Mouse (Mus musculus): Measurements from ENCODE around the gene Tmem50a. TPM values are rescaled to one million over a fixed set of nuclear protein-coding genes. Genes with fewer than 3 reads are reported as not detected.

Tmem50a gene
- polyA plus RNA-seq, 1 experiment from 2014 or later = 279 TPM

DNA sequence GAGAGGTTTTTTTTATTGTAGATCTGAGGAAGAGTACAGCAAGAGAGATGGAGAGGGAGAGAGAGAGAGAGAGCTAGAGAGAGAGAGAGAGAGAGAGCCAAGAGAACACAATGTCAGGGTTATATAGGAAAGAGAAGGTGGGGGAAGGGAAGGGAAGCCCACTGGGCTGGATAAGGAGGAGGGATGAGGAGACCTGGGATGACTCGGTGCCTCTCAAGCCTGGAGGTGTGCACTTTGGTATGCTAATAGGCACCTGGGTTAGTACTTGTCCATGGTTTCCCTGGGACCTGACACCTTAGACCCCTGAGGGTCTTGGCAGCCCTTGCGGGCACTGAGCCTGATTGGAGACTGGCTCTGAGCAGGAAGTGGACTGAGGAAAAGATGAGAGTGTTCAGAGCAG, 42.9 kb downstream of the Tmem50a start:
- no peak overlapping the region for H3K4me3 ChIP-seq (ENCODE audit: inconsistent target)
- WGBS (ENCODE audit: missing documents) = 85% methylated on average over 2 of the region's 2 CpGs
- H3K27ac ChIP-seq = no peak overlapping the region
- no peaks in the 10 kb centered on the region for H3K79me2 ChIP-seq (ENCODE audit: inconsistent target)
- H3K36me3 ChIP-seq (ENCODE audit: inconsistent target) = no peaks in the 10 kb centered on the region

DNA sequence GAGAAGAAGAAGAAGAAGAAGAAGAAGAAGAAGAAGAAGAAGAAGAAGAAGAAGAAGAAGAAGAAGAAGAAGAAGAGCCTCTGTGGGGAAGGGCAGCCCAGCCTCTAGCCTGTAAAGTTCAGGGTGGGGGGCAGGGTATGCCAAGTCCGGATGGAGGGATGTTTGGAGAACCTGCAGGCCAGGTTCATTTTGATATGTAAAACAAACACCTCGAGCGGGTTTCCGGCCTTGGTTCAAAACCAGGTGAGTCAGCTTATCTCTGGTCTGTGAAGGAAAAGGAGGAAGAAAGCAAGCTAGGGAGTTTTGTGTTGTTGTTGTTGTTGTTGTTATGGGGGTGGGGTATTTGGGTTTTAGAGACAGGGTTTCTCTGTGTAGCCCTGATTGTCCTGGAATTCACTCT, 43.3 kb downstream of the Tmem50a start:
- no peak overlapping the region for H3K4me3 ChIP-seq (ENCODE audit: inconsistent target)
- H3K79me2 ChIP-seq (ENCODE audit: inconsistent target) = no peaks in the 10 kb centered on the region
- 74% methylated on average over 4 of the region's 4 CpGs for WGBS (ENCODE audit: missing documents)
- no peak overlapping the region for H3K27ac ChIP-seq
- H3K36me3 ChIP-seq (ENCODE audit: inconsistent target) = no peaks in the 10 kb centered on the region

DNA sequence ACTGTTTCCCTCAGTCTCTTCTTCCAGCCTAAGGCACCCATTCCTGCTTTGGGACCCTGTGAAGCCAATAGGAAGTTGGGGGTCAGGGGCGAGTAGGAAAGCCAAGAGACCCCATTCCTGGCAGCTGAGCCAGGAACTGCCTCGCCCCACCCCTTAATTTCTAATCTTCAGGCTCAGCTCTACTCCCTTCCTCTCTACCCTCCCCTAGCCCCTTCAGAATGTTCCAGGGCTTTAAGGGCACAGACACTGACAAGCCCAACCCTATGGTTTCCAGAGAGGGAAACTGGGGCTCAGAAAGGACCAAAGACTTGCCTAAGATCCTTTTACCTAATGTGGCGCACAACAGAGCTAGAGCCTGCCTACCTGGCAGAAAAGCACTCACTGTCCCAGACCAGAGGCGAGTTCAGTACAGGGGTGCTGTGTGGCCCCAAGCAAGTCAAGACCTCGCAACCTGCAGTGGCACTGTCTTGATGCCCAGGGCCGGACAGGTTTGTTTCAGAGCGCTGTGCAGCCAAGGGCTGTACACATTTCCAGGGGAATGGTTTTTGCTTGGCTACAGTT, 44.9 kb downstream of the Tmem50a start:
- H3K4me3 ChIP-seq (ENCODE audit: inconsistent target) = no peak overlapping the region
- H3K36me3 ChIP-seq (ENCODE audit: inconsistent target) = no peaks in the 10 kb centered on the region
- H3K79me2 ChIP-seq (ENCODE audit: inconsistent target) = no peaks in the 10 kb centered on the region
- no peak overlapping the region for H3K27ac ChIP-seq
- WGBS (ENCODE audit: missing documents) = 66% methylated on average over 7 of the region's 7 CpGs

DNA sequence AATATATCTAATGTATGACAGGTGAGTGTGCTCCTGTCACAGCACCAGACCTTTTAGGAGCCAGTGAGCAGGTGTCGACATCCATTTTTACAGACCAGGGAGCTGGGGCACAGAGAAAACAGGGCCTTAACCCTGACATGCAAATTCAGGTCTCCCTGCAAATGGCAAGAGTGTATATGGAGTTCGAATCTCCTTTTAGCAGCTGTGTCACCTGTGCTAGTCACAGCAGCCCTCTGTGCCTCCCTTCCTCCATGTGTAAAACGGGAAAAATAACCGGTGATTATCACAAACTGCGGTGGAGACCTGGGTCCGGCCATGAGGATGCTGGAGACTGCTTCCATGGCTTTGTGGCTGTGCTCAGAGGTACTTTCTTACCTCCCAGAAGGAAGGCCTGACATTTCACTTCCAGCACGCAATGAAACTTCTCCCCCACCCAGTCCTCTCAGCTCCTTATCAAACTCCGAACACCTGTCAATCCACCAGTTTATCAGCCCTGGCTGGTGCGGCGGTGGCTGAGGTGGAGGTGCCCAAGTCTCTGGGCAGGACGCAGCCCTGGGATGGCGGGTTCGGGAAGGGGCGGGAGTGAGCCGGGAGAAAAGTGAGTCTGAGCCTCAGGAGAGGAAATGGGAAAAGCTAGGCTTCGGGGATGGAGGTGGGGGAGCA, 45.6 kb downstream of the Tmem50a start:
- 40% methylated on average over 16 of the region's 16 CpGs for WGBS (ENCODE audit: missing documents)
- H3K4me3 ChIP-seq (ENCODE audit: inconsistent target) = no peak overlapping the region
- no peaks in the 10 kb centered on the region for H3K36me3 ChIP-seq (ENCODE audit: inconsistent target)
- H3K27ac ChIP-seq = no peak overlapping the region
- H3K79me2 ChIP-seq (ENCODE audit: inconsistent target) = no peaks in the 10 kb centered on the region

DNA sequence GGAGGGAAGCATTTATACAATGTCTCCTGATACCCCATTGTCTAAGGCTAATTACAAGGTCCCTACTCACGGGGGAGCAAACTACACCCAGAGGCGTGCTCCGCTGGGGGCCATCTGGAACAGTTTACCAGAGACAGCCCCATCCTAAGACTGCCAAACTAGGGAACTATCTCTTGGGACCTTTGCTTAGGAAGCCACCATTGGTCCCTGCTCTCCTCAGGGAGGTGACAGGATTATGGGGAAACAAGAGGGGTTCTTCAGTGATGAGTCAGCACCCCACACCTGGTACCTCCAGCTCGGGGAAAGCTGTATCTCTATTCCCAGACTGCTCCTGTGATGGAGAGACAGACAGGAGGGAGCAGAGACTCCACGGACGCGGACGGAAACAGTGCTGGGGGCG, 46.3 kb downstream of the Tmem50a start:
- Histone ChIP-seq H3K27ac (no peak overlapping the region), H3K4me3 (ENCODE audit: inconsistent target) (no peak overlapping the region), H3K36me3 (ENCODE audit: inconsistent target) (no peaks in the 10 kb centered on the region), H3K79me2 (ENCODE audit: inconsistent target) (no peaks in the 10 kb centered on the region)
- WGBS (ENCODE audit: missing documents) = 93% methylated on average over 3 of the region's 9 CpGs

DNA sequence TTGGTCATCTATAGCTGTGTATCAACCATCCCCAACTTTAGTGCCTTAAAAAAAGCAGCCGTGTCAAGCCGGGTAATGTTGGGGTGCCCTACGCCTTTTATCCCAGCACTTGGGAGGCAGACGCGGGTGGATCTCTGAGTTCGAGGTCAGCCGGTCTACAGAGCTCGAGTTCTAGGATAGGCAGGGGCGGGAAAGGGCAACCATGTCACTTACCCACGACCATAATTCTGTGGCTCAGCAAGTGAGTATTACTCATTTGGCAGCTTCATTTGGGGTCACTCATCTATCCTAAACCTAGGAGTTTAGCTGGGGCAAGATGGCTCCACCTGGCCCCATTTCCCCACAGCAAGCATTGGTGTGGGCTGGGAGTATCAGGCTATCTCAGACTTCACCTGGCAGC, 46.8 kb downstream of the Tmem50a start:
- H3K79me2 ChIP-seq (ENCODE audit: inconsistent target) = no peaks in the 10 kb centered on the region
- 90% methylated on average over 10 of the region's 10 CpGs for WGBS (ENCODE audit: missing documents)
- no peak overlapping the region for H3K27ac ChIP-seq
- H3K4me3 ChIP-seq (ENCODE audit: inconsistent target) = no peak overlapping the region
- no peaks in the 10 kb centered on the region for H3K36me3 ChIP-seq (ENCODE audit: inconsistent target)

DNA sequence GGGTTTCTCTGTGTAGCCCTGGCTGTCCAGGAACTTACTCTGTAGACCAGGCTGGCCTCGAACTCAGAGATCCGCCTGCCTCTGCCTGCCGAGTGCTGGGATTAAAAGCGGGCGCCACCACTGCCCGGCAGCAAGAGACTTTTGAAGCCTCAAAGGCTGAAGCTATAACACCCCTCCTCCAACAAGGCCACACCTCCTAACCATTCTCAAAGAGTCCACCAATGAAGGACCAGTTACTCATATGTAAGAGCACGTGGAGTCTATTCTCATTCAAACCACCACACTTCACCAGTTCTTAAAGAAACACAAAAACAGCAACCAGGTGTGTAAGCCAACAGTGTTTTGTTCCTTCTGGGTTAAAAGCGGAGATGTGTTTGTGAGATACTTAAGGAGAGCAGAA, 47.2 kb downstream of the Tmem50a start:
- H3K27ac ChIP-seq = no peak overlapping the region
- H3K4me3 ChIP-seq (ENCODE audit: inconsistent target) = no peak overlapping the region
- no peaks in the 10 kb centered on the region for H3K36me3 ChIP-seq (ENCODE audit: inconsistent target)
- 89% methylated on average over 8 of the region's 8 CpGs for WGBS (ENCODE audit: missing documents)
- no peaks in the 10 kb centered on the region for H3K79me2 ChIP-seq (ENCODE audit: inconsistent target)

DNA sequence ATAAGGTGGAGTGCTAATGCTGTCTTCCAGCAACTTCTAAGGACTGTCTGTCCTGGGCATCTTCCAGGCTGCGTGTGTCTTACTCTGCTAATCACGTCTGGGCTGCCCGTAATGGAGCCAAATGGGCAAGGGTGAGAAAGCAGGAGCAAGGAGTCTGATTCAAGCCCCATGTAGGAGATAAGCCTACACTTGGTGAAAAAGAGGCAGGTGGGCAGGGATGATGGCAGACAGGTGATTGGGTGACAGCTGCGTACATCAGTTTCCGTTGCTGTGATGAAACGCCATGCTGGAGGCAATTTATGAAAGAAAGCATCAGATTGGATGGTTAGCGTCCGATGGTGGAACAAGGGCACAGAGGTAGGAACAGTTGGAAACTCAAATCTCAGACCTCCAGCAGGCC, 47.6 kb downstream of the Tmem50a start:
- Histone ChIP-seq H3K27ac (no peak overlapping the region), H3K4me3 (ENCODE audit: inconsistent target) (no peak overlapping the region), H3K36me3 (ENCODE audit: inconsistent target) (no peaks in the 10 kb centered on the region), H3K79me2 (ENCODE audit: inconsistent target) (no peaks in the 10 kb centered on the region)
- WGBS (ENCODE audit: missing documents) = 93% methylated on average over 8 of the region's 8 CpGs

DNA sequence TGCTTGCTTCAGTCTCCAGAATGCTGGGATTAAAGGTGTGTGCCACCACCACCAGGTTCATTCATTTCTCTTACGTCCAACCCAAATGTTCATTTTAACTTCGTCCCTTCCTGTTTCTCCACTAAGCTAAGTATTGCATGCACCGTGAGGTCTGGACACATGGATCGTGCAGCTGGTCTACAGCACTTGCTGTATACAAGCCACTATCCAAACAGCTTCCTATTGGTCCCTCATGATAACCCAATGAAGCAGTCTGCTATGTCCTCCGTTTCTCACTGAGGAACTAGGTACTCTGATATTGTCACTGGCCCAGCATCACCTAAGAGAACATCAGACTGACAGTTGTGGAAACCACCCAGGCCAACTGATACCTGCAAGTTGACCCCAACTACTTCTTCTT, 49.0 kb downstream of the Tmem50a start:
- Histone ChIP-seq H3K36me3 (ENCODE audit: inconsistent target) (no peaks in the 10 kb centered on the region), H3K4me3 (ENCODE audit: inconsistent target) (no peak overlapping the region), H3K27ac (no peak overlapping the region), H3K79me2 (ENCODE audit: inconsistent target) (no peaks in the 10 kb centered on the region)
- 77% methylated on average over 5 of the region's 5 CpGs for WGBS (ENCODE audit: missing documents)

DNA sequence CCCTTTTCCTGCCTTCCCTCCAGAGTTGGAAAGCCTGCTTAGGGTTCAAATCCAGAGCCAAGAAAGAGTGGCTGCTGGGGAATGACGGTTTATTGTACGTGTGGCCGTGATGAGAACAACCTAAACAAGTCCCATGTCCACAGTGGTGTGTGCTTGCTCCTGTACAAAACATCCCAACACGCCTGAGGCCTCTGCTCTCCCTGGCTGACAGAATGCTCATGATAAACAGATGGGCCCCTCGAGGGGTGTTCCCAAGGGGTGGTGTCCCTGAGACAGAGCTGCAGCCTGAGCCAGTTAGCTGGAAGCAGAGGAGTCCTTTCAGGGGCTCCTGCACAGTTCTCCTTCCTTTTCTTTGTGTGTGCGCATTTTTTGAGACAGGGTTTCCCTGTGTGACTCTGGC, 49.5 kb downstream of the Tmem50a start:
- Histone ChIP-seq H3K4me3 (ENCODE audit: inconsistent target) (no peak overlapping the region), H3K27ac (no peak overlapping the region), H3K79me2 (ENCODE audit: inconsistent target) (no peaks in the 10 kb centered on the region), H3K36me3 (ENCODE audit: inconsistent target) (no peaks in the 10 kb centered on the region)
- WGBS (ENCODE audit: missing documents) = 84% methylated on average over 6 of the region's 6 CpGs

DNA sequence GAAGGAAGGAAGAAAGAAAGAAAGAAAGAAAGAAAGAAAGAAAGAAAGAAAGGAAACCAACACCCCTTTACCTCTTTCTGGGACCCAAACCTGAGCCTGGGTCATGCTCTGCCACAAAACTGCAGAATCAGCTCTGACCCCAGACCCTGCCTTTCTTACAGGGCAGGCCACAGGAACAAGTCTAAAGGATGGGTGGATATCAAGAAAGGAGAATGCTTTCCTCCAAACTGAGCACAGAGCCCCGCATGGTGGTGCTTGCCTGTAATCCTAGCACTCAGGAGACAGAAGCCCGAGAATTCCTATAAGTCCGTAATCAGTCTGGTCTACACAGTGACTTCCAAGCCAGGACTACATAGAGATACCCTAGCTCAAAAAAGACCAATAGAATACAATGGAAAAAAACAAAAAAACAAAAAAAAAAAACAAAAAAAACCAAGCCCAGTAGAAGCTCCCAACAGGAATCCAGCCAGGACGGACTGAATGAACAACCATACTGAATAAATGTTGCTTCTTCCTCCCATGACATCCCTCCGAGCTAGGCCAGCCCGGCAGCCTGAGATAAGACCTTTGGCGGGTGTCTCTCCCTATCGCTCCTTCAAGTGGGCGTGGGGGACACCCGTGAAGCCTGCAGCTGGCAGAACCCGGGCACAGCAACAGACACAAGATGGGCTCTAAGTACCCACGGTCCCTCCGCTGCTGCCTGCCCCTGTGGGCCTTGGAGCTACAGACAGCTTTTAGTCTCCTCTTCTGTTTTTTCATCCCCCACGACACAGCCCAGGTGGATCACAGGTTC, 50.7 kb downstream of the Tmem50a start, which contains the start of gene Rhd:
Rhd (plus strand) TSS at position 600 of the 793 bp plus-strand sequence.
- H3K36me3 ChIP-seq (ENCODE audit: inconsistent target) = no peaks in the 10 kb centered on the region
- H3K79me2 ChIP-seq (ENCODE audit: inconsistent target) = no peaks in the 10 kb centered on the region
- no peak within 1 kb of the TSS for H3K27ac ChIP-seq
- no peak within 1 kb of the TSS for H3K4me3 ChIP-seq (ENCODE audit: inconsistent target)
- 87% methylated on average over 13 of the region's 14 CpGs for WGBS (ENCODE audit: missing documents)

DNA sequence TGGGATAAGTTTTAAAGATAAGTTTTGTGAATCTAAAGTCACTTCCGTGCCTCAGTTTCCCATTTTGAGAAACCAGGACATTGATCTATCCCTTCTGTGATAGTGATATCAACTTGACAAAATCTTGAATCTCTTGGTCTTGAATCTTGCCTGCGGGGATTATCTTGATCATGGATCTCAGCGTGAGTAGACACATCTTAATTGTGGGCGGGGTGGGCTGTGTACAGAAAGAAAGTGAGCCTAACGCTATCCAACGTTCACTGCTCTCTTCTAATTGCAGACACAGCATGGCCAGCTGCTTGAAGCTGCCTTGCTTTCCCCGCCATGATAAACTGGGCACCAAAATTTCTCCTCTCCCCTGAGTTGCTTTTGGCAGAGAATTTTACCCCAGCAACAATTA, 51.8 kb downstream of the Tmem50a start:
- no peaks in the 10 kb centered on the region for H3K36me3 ChIP-seq (ENCODE audit: inconsistent target)
- no peak overlapping the region for H3K27ac ChIP-seq
- H3K4me3 ChIP-seq (ENCODE audit: inconsistent target) = no peak overlapping the region
- H3K79me2 ChIP-seq (ENCODE audit: inconsistent target) = no peaks in the 10 kb centered on the region
- 88% methylated on average over 7 of the region's 7 CpGs for WGBS (ENCODE audit: missing documents)

DNA sequence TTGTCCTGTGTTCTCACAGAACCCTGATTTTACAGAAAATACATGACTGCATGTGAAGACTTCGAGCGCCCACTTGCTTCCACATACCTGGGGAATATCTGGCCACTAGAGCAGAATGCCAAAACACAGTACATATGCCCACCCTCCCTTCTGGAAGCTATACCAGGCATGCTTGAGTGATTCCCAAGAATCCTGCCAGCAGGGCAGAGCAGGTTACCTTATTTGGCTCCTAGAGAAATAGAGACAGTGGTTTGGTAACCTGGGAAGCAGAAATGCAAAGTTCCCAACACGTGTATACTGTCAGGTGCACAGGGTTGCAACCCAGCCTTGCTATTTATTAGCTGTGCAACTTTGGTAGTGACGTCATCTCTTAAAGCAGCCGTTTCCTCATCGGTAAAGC, 52.9 kb downstream of the Tmem50a start:
- no peaks in the 10 kb centered on the region for H3K36me3 ChIP-seq (ENCODE audit: inconsistent target)
- no peak overlapping the region for H3K4me3 ChIP-seq (ENCODE audit: inconsistent target)
- H3K27ac ChIP-seq = no peak overlapping the region
- no peaks in the 10 kb centered on the region for H3K79me2 ChIP-seq (ENCODE audit: inconsistent target)
- 78% methylated on average over 6 of the region's 6 CpGs for WGBS (ENCODE audit: missing documents)

DNA sequence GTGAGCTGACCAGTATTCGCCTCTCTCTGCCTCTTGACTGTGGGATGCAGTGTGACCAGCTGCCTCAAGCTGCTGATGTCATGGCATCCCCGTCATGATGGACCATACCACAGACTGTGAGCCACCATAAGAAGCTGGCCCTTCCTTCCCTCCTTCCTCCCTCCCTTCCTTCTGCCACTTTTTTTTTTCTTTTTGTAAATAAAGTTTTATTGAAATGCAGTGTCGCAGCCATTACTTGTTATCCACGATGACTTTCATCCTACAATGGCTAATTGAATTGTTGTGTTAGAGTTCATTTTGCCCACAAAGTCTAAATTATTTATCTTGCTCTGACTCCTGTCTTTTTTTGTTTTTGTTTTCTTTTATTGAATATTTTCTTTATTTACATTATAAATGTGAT, 56.3 kb downstream of the Tmem50a start:
- no peaks in the 10 kb centered on the region for H3K79me2 ChIP-seq (ENCODE audit: inconsistent target)
- H3K4me3 ChIP-seq (ENCODE audit: inconsistent target) = no peak overlapping the region
- 95% methylated on average over 4 of the region's 4 CpGs for WGBS (ENCODE audit: missing documents)
- H3K36me3 ChIP-seq (ENCODE audit: inconsistent target) = no peaks in the 10 kb centered on the region
- H3K27ac ChIP-seq = no peak overlapping the region

DNA sequence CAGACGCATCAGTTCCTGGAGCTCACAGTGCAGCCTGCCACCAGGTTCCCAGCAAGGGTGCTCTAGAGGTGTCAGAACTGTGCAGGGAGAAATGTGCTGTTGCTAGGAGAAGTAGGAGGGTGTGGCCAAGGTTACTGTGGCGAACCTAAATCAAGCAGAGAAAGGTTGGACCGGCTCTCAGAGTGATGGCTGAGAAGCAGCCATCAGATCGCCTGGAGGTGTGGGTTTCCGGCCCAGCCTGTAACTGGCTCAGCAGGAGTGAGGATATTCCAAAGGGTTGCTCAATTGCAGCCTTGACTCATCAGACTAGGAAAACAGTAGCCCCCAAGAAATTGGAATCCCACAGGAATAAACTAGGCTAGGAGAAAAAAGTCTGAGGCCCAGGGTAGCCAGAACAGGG, 58.3 kb downstream of the Tmem50a start:
- H3K27ac ChIP-seq = no peak overlapping the region
- no peaks in the 10 kb centered on the region for H3K36me3 ChIP-seq (ENCODE audit: inconsistent target)
- peaks cover 8% of the 10 kb centered on the region; the same call in 1 of the 2 replicates for H3K79me2 ChIP-seq (ENCODE audit: inconsistent target)
- whole genome bisulfite sequencing (ENCODE audit: missing documents) = 92% methylated on average over 5 of the region's 5 CpGs
- H3K4me3 ChIP-seq (ENCODE audit: inconsistent target) = no peak overlapping the region
